Mouse (Mus musculus): ENCODE data around the gene Cdkl4. TPM values are rescaled to one million over a fixed set of nuclear protein-coding genes. Genes with fewer than 3 reads are reported as not detected.

Cdkl4 gene
- polyA plus RNA-seq, 1 experiment from 2014 or later = 3.9 TPM

DNA sequence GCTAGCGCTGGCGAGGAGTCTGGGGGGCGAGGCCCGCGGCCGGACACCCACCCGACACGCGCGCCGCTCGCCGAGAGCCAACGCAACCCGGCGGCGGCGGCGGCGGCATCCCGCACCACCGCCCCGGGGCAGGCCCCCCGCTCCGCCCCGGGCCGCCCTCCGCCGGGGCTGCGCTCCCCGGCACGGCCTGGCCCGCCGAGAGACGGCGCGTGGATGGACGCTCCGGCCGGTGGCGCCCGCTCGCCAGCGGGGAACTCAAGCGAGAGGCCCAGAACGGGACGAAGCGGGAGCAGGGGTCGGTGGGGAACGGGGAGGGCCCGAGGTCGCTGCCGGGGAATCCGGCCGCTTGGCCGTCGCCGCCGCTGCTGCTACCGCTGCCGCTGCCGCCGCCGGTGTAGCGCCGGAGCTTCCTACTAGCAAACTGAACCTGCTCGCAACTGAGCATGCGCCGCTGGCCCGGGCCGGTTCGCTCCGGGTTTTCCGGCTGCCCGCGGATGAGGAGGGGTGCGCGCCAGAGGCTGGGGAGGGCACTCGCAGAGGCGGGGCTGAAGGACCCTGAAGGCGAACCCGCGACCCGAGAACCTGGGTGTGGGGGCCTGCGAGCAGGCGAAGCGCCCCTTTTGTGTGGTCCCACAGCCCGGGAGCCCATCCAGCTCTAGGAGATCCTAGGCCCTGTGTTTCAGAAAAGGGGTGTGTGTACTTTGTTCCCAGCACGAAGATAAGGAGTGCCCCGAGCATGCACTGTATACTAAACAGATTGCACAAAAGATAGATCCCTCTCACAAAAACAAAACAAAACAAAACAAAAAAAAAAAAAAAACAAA, 97.4 kb downstream of the Cdkl4 start, which contains the start of gene Sos1:
Sos1 (minus strand) TSS at position 423 of the 824 bp plus-strand sequence.
- Histone ChIP-seq H3K27me3 (replicated peaks; ENCODE audit: control insufficient read depth, insufficient read depth, low read length) (no peaks in the 10 kb centered on the region), H3K9ac (replicated peaks; ENCODE audit: low read depth, low read length) (peak within 1 kb of the TSS; percentile 93), H3K27ac (ENCODE audit: low read length) (peak within 1 kb of the TSS; percentile 97), H3K9me3 (ENCODE audit: control insufficient read depth, low read length) (no peaks in the 10 kb centered on the region), H3K4me1 (replicated peaks; ENCODE audit: control insufficient read depth, insufficient read depth, low read length) (peaks cover 24% of the 10 kb centered on the region), H3K36me3 (ENCODE audit: control insufficient read depth, insufficient read depth) (no peaks in the 10 kb centered on the region), H3K4me2 (ENCODE audit: low read length) (peak within 1 kb of the TSS; percentile 87), H3K4me3 (replicated peaks; ENCODE audit: low read length) (peak within 1 kb of the TSS; percentile 81)
- peak; percentile 84 for ATAC-seq
- 0% methylated on average over 46 of the region's 90 CpGs for WGBS

DNA sequence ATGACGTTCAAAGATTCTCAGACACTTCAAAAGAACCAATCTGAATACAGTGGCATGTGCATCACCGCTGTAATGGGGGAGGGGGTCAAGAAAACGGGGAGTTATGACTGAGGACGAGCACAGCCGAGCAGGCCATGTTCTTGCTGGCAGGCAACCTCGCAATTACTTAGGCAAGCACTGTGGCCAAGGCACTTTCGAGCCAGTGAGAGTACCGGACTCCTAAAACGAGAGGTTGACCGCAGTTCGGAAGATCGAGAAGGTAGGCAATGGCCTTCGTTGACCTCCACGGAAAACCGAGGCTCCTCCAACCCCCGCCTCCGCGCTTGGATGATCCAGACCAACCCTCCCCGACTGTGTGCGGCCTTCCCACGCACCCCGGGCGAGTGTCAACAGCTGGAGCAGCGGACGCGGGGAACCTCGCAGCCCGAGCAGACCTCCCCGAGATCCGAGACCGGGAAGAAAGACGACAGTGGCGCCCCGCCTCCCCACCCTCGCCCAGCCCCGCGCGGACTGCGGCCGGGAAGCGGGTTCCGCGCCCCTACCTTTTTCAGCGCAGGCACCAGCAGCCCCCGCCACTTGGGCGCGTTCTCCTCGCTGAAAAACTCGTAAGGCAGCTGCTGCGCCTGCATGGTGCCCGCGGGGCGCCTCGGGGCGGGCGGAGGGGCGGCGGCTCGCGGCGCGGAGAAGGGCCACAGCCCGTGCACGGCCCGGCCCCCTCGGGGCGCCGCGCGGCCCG, 98.2 kb downstream of the Cdkl4 start:
- Histone ChIP-seq H3K4me2 (ENCODE audit: low read length) (peak overlapping the region; percentile 87), H3K9ac (replicated peaks; ENCODE audit: low read depth, low read length) (peak overlapping the region; percentile 93), H3K27me3 (replicated peaks; ENCODE audit: control insufficient read depth, insufficient read depth, low read length) (no peaks in the 10 kb centered on the region), H3K4me1 (replicated peaks; ENCODE audit: control insufficient read depth, insufficient read depth, low read length) (peaks cover 24% of the 10 kb centered on the region), H3K4me3 (replicated peaks; ENCODE audit: low read length) (peak overlapping the region; percentile 81), H3K36me3 (ENCODE audit: control insufficient read depth, insufficient read depth) (no peaks in the 10 kb centered on the region), H3K9me3 (ENCODE audit: control insufficient read depth, low read length) (no peaks in the 10 kb centered on the region), H3K27ac (ENCODE audit: low read length) (peak overlapping the region; percentile 97)
- under 1% methylated on average over 69 of the region's 71 CpGs for WGBS
- peak; percentile 41 for ATAC-seq

DNA sequence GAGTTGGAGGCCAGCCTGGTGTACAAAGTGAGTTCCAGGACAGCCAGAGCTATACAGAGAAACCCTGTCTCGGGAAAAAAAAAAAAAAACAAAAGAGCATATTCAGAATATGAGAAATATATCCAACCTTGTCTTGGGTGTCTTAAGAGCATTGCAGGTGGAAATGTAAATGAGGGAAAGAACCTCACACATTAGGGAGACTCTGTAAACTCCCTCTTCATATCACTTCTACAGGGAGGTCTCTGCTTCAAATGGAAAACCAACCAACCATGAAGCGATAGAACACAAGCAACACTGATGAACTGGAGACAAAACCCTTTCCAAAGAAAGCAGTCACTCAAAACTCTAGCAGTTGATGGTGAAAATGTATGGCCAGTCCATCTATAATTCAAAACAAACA, 99.9 kb downstream of the Cdkl4 start:
- Histone ChIP-seq H3K4me2 (ENCODE audit: low read length) (no peak overlapping the region), H3K27ac (ENCODE audit: low read length) (no peak overlapping the region), H3K9ac (replicated peaks; ENCODE audit: low read depth, low read length) (no peak overlapping the region), H3K36me3 (ENCODE audit: control insufficient read depth, insufficient read depth) (no peaks in the 10 kb centered on the region), H3K27me3 (replicated peaks; ENCODE audit: control insufficient read depth, insufficient read depth, low read length) (no peaks in the 10 kb centered on the region), H3K4me3 (replicated peaks; ENCODE audit: low read length) (no peak overlapping the region), H3K9me3 (ENCODE audit: control insufficient read depth, low read length) (no peaks in the 10 kb centered on the region), H3K4me1 (replicated peaks; ENCODE audit: control insufficient read depth, insufficient read depth, low read length) (peaks cover 22% of the 10 kb centered on the region)
- WGBS = 79% methylated on average over 2 of the region's 2 CpGs
- no peak for ATAC-seq

DNA sequence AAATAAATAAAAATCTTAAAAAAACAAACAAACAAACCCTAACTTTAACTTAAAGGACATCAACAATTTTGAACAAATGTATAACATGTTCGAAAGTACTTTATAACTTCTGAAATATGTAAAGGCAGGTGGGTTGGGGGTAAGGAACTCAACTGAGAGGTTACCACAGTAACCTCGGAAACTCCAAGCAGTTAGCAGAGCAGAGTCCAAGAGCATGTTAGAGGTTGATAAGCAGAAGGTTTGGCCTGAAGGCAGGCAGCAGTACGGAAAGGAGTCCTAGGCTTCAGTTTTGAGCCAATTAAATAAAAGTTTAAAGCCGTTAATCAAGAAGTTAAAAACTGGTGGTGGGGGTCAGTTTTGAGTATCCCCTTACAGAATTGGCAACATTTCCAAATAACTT, 101.1 kb downstream of the Cdkl4 start:
- no peak overlapping the region for H3K27ac ChIP-seq (ENCODE audit: low read length)
- H3K27me3 ChIP-seq (replicated peaks; ENCODE audit: control insufficient read depth, insufficient read depth, low read length) = no peaks in the 10 kb centered on the region
- H3K4me2 ChIP-seq (ENCODE audit: low read length) = no peak overlapping the region
- H3K4me3 ChIP-seq (replicated peaks; ENCODE audit: low read length) = no peak overlapping the region
- ATAC-seq = no peak
- 96% methylated on average over 4 of the region's 4 CpGs for WGBS
- H3K36me3 ChIP-seq (ENCODE audit: control insufficient read depth, insufficient read depth) = no peaks in the 10 kb centered on the region
- no peak overlapping the region for H3K9ac ChIP-seq (replicated peaks; ENCODE audit: low read depth, low read length)
- no peaks in the 10 kb centered on the region for H3K9me3 ChIP-seq (ENCODE audit: control insufficient read depth, low read length)
- H3K4me1 ChIP-seq (replicated peaks; ENCODE audit: control insufficient read depth, insufficient read depth, low read length) = peaks cover 22% of the 10 kb centered on the region

Other genes with a start within 250 kb of the Cdkl4 start
- 1.9 and 4.0 TPM in 2 replicates for gene Gm10190, start 204.3 kb downstream of the Cdkl4 start, polyA plus RNA-seq (2015; fragmentation: Nextera tagmentation; extraction: Ambion mirVana)
- 7.6 TPM in 2 replicates for gene Sos1, start 97.4 kb downstream of the Cdkl4 start, polyA plus RNA-seq (2015; fragmentation: Nextera tagmentation; extraction: Ambion mirVana)
- gene Map4k3, start 150.7 kb upstream of the Cdkl4 start, polyA plus RNA-seq (2015; fragmentation: Nextera tagmentation; extraction: Ambion mirVana) = 28.8 and 33.2 TPM in 2 replicates

Data from forebrain, embryonic 16.5 days (tissue).